8 mouse cellular contexts compared by ENCODE assay signal in genomic region chr4:155839483-155839910, GRCm38 (mm10). TPM values are rescaled to one million over a fixed set of nuclear protein-coding genes. Genes with fewer than 3 reads are reported as not detected.
DNase-seq lines count a peak whose midpoint lies in the region; ATAC-seq and TF ChIP-seq lines count a peak whose summit lies in the region.

Mxra8 (plus strand) TSS chr4:155839680.

- TF ChIP-seq CTCF in hindbrain, postnatal 0 days (IDR thresholded peaks at IDR 0.05; ENCODE audit: low read depth) = no peak

- H3K36me3 ChIP-seq in hindbrain, postnatal 0 days (ENCODE audit: insufficient read depth, low read length) = no peaks in the 10 kb centered on the region
- H3K36me3 ChIP-seq in liver, embryonic 13.5 days = no peaks in the 10 kb centered on the region
- peaks cover 3% of the 10 kb centered on the region; the same call in 1 of the 2 replicates for H3K36me3 ChIP-seq in neural tube, embryonic 13.5 days

- intact Hi-C loops in gastrocnemius, postnatal 14 days (cut with DNase I; ENCODE audit: low total_unique reads) = no loop called here

- WGBS in hindbrain, postnatal 0 days = 4% methylated on average over 16 of the region's 16 CpGs
- 21% methylated on average over 16 of the region's 16 CpGs for WGBS in liver, embryonic 13.5 days (ENCODE audit: insufficient replicate concordance)
- 2% methylated on average over 16 of the region's 16 CpGs for WGBS in neural tube, embryonic 13.5 days

- H3K4me1 ChIP-seq in hindbrain, postnatal 0 days (ENCODE audit: insufficient read depth, low read length) = no peaks in the 10 kb centered on the region
- peaks cover 40% of the 10 kb centered on the region for H3K4me1 ChIP-seq in liver, embryonic 13.5 days (replicated peaks)
- H3K4me1 ChIP-seq in neural tube, embryonic 13.5 days (replicated peaks) = peaks cover 26% of the 10 kb centered on the region

- H3K9me3 ChIP-seq in hindbrain, postnatal 0 days (ENCODE audit: low read length) = no peaks in the 10 kb centered on the region
- H3K9me3 ChIP-seq in liver, embryonic 13.5 days (replicated peaks) = no peaks in the 10 kb centered on the region
- H3K9me3 ChIP-seq in neural tube, embryonic 13.5 days = no peaks in the 10 kb centered on the region

- peak; percentile 73 for ATAC-seq in hindbrain, postnatal 0 days
- ATAC-seq in liver, embryonic 13.5 days (ENCODE audit: low read depth) = peak; percentile 49
- ATAC-seq in neural tube, embryonic 13.5 days (ENCODE audit: low read depth) = peak; percentile 54
- ATAC-seq in megakaryocyte progenitor cell, adult 5-6 weeks (replicated peaks; ENCODE audit: poor library complexity) = no peak

- H3K27ac ChIP-seq in hindbrain, postnatal 0 days = peak within 1 kb of the TSS; percentile 66
- H3K27ac ChIP-seq in liver, embryonic 13.5 days = peak within 1 kb of the TSS; percentile 2
- peak within 1 kb of the TSS; percentile 46; the same call in 1 of the 2 replicates for H3K27ac ChIP-seq in neural tube, embryonic 13.5 days (replicated peaks)

- H3K4me2 ChIP-seq in hindbrain, postnatal 0 days (ENCODE audit: low read depth, low read length) = peak within 1 kb of the TSS; percentile 57
- peak within 1 kb of the TSS; percentile 85 for H3K4me2 ChIP-seq in liver, embryonic 13.5 days
- H3K4me2 ChIP-seq in neural tube, embryonic 13.5 days = peak within 1 kb of the TSS; percentile 60

- H3K4me3 ChIP-seq in hindbrain, postnatal 0 days (ENCODE audit: low read length) = peak within 1 kb of the TSS; percentile 30
- H3K4me3 ChIP-seq in liver, embryonic 13.5 days (replicated peaks) = peak within 1 kb of the TSS; percentile 61
- peak within 1 kb of the TSS; percentile 38 for H3K4me3 ChIP-seq in neural tube, embryonic 13.5 days

- peak within 1 kb of the TSS; percentile 35 for H3K9ac ChIP-seq in hindbrain, postnatal 0 days (replicated peaks; ENCODE audit: low read length)
- H3K9ac ChIP-seq in liver, embryonic 13.5 days = peak within 1 kb of the TSS; percentile 74
- peak within 1 kb of the TSS; percentile 64 for H3K9ac ChIP-seq in neural tube, embryonic 13.5 days

- peak; percentile 59 for DNase-seq in cerebellum, adult 9-11 months
- DNase-seq in cerebellum, adult 11 months = no peak
- DNase-seq in brain, adult 2 months (ENCODE audit: low read depth, low spot score) = peak; percentile 36
- DNase-seq in gastrocnemius, postnatal 14 days = peak; percentile 95
- peak; percentile 65 for DNase-seq in hindbrain, postnatal 0 days (ENCODE audit: low spot score)
- DNase-seq in liver, embryonic 13.5 days = peak; percentile 58

- H3K27me3 ChIP-seq in hindbrain, postnatal 0 days (ENCODE audit: insufficient read depth, low read length) = peaks cover 4% of the 10 kb centered on the region; the same call in 1 of the 2 replicates
- peaks cover 47% of the 10 kb centered on the region for H3K27me3 ChIP-seq in liver, embryonic 13.5 days
- peaks cover 26% of the 10 kb centered on the region for H3K27me3 ChIP-seq in neural tube, embryonic 13.5 days

RNA-seq across cellular contexts. Expression of gene Mxra8, which starts in this region (rescaled TPM):
- 10 to 100 TPM; 75.4 to 79.4 TPM for total RNA-seq in gastrocnemius, postnatal 14 days (2021)
- total RNA-seq in hindbrain, postnatal 0 days (2014; rRNA removed) = 45.8 and 58.9 TPM in 2 replicates
- polyA plus RNA-seq in hindbrain, postnatal 0 days (2015; fragmentation: Nextera tagmentation; extraction: Ambion mirVana) = 39.4 and 41.6 TPM in 2 replicates
- polyA plus RNA-seq in liver, embryonic 13.5 days (2015; fragmentation: Nextera tagmentation; extraction: Ambion mirVana) = 5.6 and 6.8 TPM in 2 replicates
- 29.3 and 33.9 TPM in 2 replicates for polyA plus RNA-seq in neural tube, embryonic 13.5 days (2015; fragmentation: Nextera tagmentation; extraction: Ambion mirVana)
- total RNA-seq in megakaryocyte progenitor cell, adult 5-6 weeks (2015) = not detected in 2 replicates
- not detected in 2 replicates for total RNA-seq in megakaryocyte progenitor cell, adult 5-6 weeks (2017)

Comparison
In these comparisons a context has a peak if more than half of its experiments do, and no peak if none do; other contexts are left out.
1. RNA of gene Mxra8 (total RNA-seq): 75.4 to 79.4 TPM in gastrocnemius, postnatal 14 days and 45.8 to 58.9 TPM in hindbrain, postnatal 0 days; not detected in megakaryocyte progenitor cell, adult 5-6 weeks; every median in the first group is over 10 times any median in the second.
2. H3K27ac ChIP-seq: peak in every context shown above with its lines; median percentile 66 in hindbrain, postnatal 0 days; 46 in neural tube, embryonic 13.5 days; 2 in liver, embryonic 13.5 days.
3. Peak in every context shown above with its lines, with median percentiles within 50 percentile points of each other: H3K4me2 ChIP-seq, H3K4me3 ChIP-seq and H3K9ac ChIP-seq.